Mouse (Mus musculus) stomach, embryonic 14.5 days (tissue): ENCODE measurements at regions not wholly inside any gene's neighbourhood (a gene's known extent, or its start where the extent isn't known, plus 50 kb on each side); places are given as distances from the start of the nearest gene placed in this dataset.

Experiments
- ATAC-seq: fragments of 200-750 bp; cut with Nextera tagmentation; 2 replicates; pipeline ENCODE4 v1.8.0; 2017; ENCODE audit warnings: low read depth, moderate TSS enrichment; ENCODE audit not compliant: insufficient number of reproducible peaks, insufficient read depth, low FRiP score
- H3K27ac ChIP-seq: fragments of 300-500 bp; sonication (generic); 2 replicates; pipeline ENCODE4 v1.5.1; 2014; ENCODE audit warnings: mild to moderate bottlenecking, low read length, moderate library complexity, mixed read lengths
- H3K27me3 ChIP-seq: fragments of 300-500 bp; sonication (generic); 2 replicates; pipeline ENCODE4 v1.6.1; 2014; ENCODE audit warnings: low read length, control low read depth, mixed read lengths; ENCODE audit not compliant: control insufficient read depth, insufficient read depth
- H3K36me3 ChIP-seq: fragments of 300-500 bp; sonication (generic); 2 replicates; pipeline ENCODE4 v1.6.1; 2014; ENCODE audit warnings: mild to moderate bottlenecking, control low read depth, low read length, moderate library complexity, mixed read lengths; ENCODE audit not compliant: control insufficient read depth, insufficient read depth
- H3K4me1 ChIP-seq: fragments of 300-500 bp; sonication (generic); 2 replicates; pipeline ENCODE4 v1.6.1; 2014; ENCODE audit warnings: low read length, control low read depth, mixed read lengths; ENCODE audit not compliant: control insufficient read depth, insufficient read depth
- H3K4me2 ChIP-seq: fragments of 300-500 bp; sonication (generic); replicated peaks from 2 replicates; pipeline ENCODE4 v1.6.1; 2014; ENCODE audit warnings: low read depth, low read length, control low read depth
- H3K4me3 ChIP-seq: fragments of 300-500 bp; sonication (generic); 2 replicates; pipeline ENCODE4 v1.5.1; 2014; ENCODE audit warnings: low read depth, low read length, control low read depth
- H3K9ac ChIP-seq: fragments of 300-500 bp; sonication (generic); replicated peaks from 2 replicates; pipeline ENCODE4 v1.6.1; 2014; ENCODE audit warnings: low read depth, mild to moderate bottlenecking, control low read depth, low read length, moderate library complexity, mixed read lengths
- H3K9me3 ChIP-seq: fragments of 300-500 bp; sonication (generic); 2 replicates; pipeline ENCODE4 v1.6.1; 2016; ENCODE audit warnings: low read depth, low read length, control low read depth; ENCODE audit not compliant: control insufficient read depth
- WGBS: fragments of 180-500 bp; shearing (Covaris S2); extraction: QIAGEN DNeasy Blood & Tissue Kit; methylation state at CpG from one replicate; pipeline ENCODE4 v1.1.7; 2014; 5-methylcytosine and 5-hydroxymethylcytosine counted together

DNA sequence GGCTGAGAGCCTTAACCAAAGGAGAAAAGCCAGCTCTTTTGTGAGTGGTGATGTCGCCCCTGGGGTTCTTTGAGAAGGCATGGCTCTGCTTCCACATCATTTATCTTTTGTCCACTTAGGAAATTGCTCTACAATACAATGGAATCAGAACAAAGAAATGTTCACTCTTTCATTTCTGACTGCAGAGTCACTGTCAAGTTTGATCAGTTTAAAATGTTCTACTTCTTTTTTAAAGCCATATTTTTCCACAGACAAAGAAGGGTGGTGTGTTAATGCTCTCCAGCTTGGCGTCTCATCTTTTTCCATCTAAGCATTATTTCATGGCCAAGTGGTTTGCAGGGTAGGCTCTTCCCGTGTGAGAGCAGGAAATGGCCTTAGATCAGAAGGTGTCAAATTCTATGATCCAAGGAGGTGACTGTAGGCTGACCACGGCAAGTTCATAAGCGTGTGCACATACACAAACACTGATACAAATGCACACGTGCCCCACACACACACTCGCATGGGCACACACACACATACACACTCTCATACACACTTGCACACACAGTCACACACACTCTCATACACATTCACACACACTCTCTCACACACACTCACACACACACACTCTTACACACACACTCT lies 645.9 kb downstream of the Zfp706 start:
- H3K4me2 ChIP-seq = no peak overlapping the region
- no peak for ATAC-seq
- H3K27me3 ChIP-seq = no peaks in the 10 kb centered on the region
- H3K9me3 ChIP-seq = no peaks in the 10 kb centered on the region
- no peaks in the 10 kb centered on the region for H3K4me1 ChIP-seq
- WGBS = 62% methylated on average over 7 of the region's 7 CpGs
- no peak overlapping the region for H3K9ac ChIP-seq
- no peak overlapping the region for H3K4me3 ChIP-seq
- no peaks in the 10 kb centered on the region for H3K36me3 ChIP-seq
- no peak overlapping the region for H3K27ac ChIP-seq

DNA sequence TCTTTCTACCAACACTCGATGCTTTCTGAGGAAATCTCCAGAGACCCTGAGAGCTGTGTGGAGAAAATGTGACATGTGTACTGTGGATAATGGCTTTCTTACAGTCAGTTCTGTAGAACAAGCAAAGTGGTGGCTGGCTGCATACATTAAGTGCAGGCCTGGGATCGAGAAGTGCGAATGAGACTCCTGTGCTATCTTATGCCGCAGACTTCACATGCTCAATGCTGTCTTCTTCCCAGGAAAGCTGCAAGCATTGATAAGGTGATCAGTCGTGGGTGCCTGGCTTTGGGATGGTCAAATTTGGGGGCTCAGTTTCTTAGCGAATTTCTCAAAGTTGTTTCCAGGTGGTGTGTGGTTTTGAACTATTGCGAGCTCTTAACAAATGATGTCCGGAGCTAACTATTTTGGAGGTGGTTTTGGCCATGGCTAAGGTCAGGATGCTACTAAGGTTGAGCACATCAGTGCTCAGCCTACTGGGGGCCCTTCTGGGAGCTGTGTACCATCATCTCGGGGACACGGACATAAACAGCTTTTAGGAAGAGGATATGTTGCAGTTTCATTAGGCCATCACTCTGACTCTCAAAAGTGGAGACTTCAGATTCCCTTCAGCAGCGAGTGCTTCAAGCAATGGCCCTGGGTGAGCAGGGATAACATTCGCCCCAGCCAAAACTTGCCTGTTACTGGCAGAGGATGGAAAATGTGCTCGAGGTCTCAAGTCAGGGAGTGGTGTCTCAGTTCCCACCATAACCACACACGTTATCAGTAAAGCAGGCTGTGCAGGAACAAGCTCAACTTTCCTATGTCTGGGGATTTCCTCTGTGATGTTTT lies 646.7 kb downstream of the Zfp706 start:
- H3K36me3 ChIP-seq = no peaks in the 10 kb centered on the region
- H3K4me3 ChIP-seq = no peak overlapping the region
- H3K9ac ChIP-seq = no peak overlapping the region
- no peak overlapping the region for H3K4me2 ChIP-seq
- H3K9me3 ChIP-seq = no peaks in the 10 kb centered on the region
- 70% methylated on average over 14 of the region's 14 CpGs for WGBS
- ATAC-seq = peak; percentile 74; the same call in 1 of the 2 replicates
- H3K27me3 ChIP-seq = no peaks in the 10 kb centered on the region
- no peak overlapping the region for H3K27ac ChIP-seq
- no peaks in the 10 kb centered on the region for H3K4me1 ChIP-seq

DNA sequence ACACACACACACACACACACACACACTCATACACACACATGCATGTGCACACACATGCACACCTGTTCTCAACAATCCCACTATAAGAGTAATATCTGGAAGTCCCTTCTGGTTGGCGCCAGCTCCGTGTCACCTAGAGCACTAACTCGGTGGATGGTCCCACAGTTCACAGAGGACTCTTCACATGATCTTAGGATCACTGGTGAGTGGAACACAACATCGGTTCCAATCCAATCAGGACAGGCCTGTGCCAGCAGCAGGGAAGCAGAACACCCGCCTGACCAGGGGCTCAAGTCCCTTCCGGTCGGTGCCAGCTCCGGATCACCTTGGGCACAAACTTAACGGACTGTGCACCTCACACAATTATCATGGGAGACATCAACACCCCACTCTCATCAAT lies 651.7 kb downstream of the Zfp706 start:
- no peak overlapping the region for H3K9ac ChIP-seq
- H3K9me3 ChIP-seq = no peaks in the 10 kb centered on the region
- H3K4me2 ChIP-seq = no peak overlapping the region
- ATAC-seq = no peak
- no peaks in the 10 kb centered on the region for H3K27me3 ChIP-seq
- WGBS = 96% methylated on average over 9 of the region's 9 CpGs
- H3K27ac ChIP-seq = no peak overlapping the region
- H3K4me3 ChIP-seq = no peak overlapping the region
- H3K4me1 ChIP-seq = no peaks in the 10 kb centered on the region
- no peaks in the 10 kb centered on the region for H3K36me3 ChIP-seq

DNA sequence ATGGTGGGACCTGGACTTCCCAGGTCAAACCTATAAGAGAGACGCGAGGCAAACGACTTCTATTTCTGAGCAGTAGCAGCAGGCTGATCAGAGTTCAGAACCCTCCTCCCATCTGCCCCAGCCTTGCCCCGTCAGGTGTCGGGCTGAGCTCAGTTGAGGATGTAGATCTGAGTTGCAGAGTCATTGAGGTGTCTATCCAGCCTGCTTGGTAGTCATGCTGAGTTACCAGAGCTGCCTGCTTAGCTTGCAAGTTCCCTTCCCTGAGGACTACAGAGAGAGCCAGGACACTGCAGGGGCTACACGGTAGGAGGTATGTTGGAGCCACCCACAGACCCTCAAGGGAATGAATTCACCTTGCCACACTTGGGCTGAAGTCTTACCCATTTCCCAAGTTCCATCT lies 653.0 kb downstream of the Zfp706 start:
- Histone ChIP-seq H3K36me3 (no peaks in the 10 kb centered on the region), H3K9ac (no peak overlapping the region), H3K27ac (no peak overlapping the region), H3K4me2 (no peak overlapping the region), H3K4me1 (no peaks in the 10 kb centered on the region), H3K4me3 (no peak overlapping the region), H3K9me3 (no peaks in the 10 kb centered on the region), H3K27me3 (no peaks in the 10 kb centered on the region)
- 77% methylated on average over 6 of the region's 6 CpGs for WGBS
- no peak for ATAC-seq

DNA sequence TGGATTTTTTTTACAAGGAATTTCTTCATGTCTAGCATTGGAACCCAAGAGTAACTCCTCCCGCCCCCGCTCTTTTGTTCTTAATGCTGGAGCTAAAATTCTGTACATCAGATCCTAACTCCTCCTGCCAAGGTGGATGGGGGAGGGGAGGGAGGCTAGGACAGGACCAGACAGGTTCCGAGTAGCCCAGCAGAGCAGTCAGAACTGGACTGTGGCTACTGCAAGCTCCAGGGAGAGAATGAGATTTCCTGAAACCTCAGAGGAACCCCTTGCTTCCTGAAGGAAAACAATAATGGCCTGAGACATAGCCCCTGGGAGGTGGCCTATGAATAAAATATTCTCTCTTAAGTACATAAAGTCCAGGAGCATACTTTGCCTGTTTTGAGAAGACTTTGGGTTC lies 653.8 kb downstream of the Zfp706 start:
- H3K9ac ChIP-seq = no peak overlapping the region
- no peaks in the 10 kb centered on the region for H3K4me1 ChIP-seq
- no peak overlapping the region for H3K4me2 ChIP-seq
- H3K36me3 ChIP-seq = no peaks in the 10 kb centered on the region
- H3K9me3 ChIP-seq = no peaks in the 10 kb centered on the region
- no peak overlapping the region for H3K27ac ChIP-seq
- WGBS = 92% methylated on average over 3 of the region's 3 CpGs
- H3K4me3 ChIP-seq = no peak overlapping the region
- H3K27me3 ChIP-seq = no peaks in the 10 kb centered on the region
- no peak for ATAC-seq

DNA sequence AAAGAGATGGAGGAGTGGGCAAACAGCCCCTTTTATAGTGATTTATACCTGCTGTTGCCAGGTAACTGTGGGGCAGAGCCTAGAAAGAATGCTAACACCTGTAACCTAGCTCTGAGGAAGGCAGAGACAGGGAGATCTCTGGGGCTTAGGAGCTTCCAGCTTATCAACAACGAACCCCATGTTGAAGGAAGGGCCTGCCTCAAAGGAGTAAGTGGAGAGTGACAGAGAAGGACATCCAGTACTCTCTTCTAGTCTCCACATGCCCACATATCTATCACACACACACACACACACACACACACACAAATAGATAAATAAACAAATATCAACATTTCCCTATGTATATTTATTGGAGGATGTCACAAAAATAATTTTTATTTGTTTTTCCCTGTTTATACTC lies 654.6 kb downstream of the Zfp706 start:
- WGBS = 71% methylated on average over 1 of the region's 1 CpGs

DNA sequence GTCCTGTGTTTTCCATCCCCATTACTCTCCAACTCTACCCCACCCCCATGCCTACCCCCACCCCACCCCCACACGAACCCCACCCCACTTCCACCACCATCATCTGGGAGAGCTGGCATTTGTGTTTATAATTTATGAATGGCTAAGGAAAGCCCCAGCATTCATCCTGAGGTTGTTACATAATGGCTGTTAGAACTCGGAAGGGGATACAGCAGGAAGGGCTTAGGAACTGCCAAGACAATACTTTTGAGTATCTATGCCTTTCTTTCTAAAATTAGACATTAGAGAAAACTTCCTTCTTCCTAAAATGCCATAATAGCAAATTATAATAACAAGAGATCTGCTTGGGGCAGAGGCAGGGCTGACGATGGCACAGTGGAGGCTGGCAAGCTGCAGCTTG lies 655.9 kb downstream of the Zfp706 start:
- Histone ChIP-seq H3K4me2 (no peak overlapping the region), H3K9me3 (no peaks in the 10 kb centered on the region), H3K4me3 (no peak overlapping the region), H3K4me1 (no peaks in the 10 kb centered on the region), H3K9ac (no peak overlapping the region), H3K36me3 (no peaks in the 10 kb centered on the region), H3K27me3 (no peaks in the 10 kb centered on the region), H3K27ac (no peak overlapping the region)
- WGBS = 29% methylated on average over 3 of the region's 3 CpGs
- no peak for ATAC-seq

More for the DNA sequence above, 654.6 kb downstream of the Zfp706 start:
- Histone ChIP-seq H3K36me3 (no peaks in the 10 kb centered on the region), H3K9ac (no peak overlapping the region), H3K27me3 (no peaks in the 10 kb centered on the region), H3K9me3 (no peaks in the 10 kb centered on the region), H3K4me3 (no peak overlapping the region), H3K27ac (no peak overlapping the region), H3K4me1 (no peaks in the 10 kb centered on the region), H3K4me2 (no peak overlapping the region)
- no peak for ATAC-seq

DNA sequence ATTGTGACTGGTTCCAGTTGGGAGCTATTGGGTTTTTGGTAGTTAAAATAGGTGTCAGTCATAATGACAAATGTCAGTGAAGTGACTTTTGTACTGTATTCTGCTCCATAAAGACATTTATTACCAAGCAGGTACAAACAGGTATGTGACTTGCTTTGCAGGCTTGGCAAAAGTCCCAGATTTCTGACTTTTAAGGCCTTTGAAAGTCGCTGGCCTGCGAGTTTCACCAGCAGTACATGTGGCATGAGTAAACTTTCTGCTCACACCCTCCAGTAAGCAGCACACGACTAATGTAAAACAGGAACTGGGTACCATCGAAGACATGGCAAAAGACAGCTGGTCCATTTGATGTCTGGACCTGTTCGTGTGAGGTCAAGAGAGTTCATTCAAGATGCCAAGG lies 659.2 kb downstream of the Zfp706 start:
- H3K27ac ChIP-seq = no peak overlapping the region
- H3K36me3 ChIP-seq = no peaks in the 10 kb centered on the region
- H3K4me3 ChIP-seq = no peak overlapping the region
- H3K27me3 ChIP-seq = no peaks in the 10 kb centered on the region
- no peak for ATAC-seq
- 63% methylated on average over 5 of the region's 5 CpGs for WGBS
- H3K9me3 ChIP-seq = no peaks in the 10 kb centered on the region
- H3K9ac ChIP-seq = no peak overlapping the region
- H3K4me2 ChIP-seq = no peak overlapping the region
- H3K4me1 ChIP-seq = no peaks in the 10 kb centered on the region
